Mouse (Mus musculus): ENCODE results near the gene Adam10. TPM values are rescaled to one million over a fixed set of nuclear protein-coding genes. Genes with fewer than 3 reads are reported as not detected.

Gene Adam10
- total and polyA plus RNA-seq, 2 experiments from 2014 or later, result 16.9 to 40.1 TPM

DNA sequence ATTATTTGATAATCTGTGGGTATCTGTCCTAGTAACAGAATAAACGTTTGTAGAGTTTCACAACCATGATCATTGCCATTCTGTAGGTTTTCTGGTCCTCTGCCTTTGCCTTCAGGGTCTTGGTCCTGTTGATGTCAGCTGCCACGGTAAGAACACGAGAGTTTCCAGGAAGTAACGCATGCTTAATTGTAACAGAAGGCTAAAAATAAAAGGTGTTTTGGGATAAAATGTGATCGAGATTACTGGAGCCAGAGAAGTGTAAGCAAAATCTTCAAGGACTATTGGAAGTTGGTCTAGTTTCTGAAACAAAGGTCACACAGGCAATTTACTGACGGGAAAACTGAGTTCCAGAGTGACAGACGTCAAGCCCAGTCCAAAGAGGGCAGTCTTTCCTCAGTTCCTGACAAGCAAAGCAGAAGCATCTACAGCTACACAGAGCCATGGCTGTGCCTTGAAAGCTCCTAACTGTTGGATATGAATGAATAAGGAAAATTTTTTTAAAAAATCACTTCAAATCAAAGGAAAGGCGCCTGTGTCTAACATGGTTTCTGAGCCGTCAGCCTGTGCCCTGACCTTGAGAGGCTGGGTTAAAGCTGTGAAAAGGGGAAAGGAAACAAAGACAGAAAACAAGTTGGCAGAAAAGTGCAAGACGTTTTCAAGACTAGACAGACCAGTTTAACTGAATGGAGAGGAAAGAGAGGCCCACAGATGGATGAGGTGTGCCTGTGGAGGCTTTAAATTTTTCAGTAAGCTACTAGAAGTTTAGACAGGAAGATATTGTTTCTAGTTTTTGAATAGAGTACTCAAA is 6.8 kb upstream of the Adam10 start:
- Histone ChIP-seq H3K9me3 (ENCODE audit: low read length) (no peaks in the 10 kb centered on the region), H3K27ac (no peak overlapping the region), H3K9ac (replicated peaks; ENCODE audit: low read length) (no peak overlapping the region), H3K27me3 (ENCODE audit: insufficient read depth, low read length) (no peaks in the 10 kb centered on the region), H3K4me3 (ENCODE audit: low read length) (no peak overlapping the region), H3K4me2 (ENCODE audit: low read depth, low read length) (no peak overlapping the region), H3K36me3 (ENCODE audit: insufficient read depth, low read length) (no peaks in the 10 kb centered on the region), H3K4me1 (ENCODE audit: insufficient read depth, low read length) (no peaks in the 10 kb centered on the region)
- TF ChIP-seq CTCF (IDR thresholded peaks at IDR 0.05; ENCODE audit: low read depth), result peak; percentile 47
- 53% methylated on average over 10 of the region's 10 CpGs for WGBS
- DNase-seq (ENCODE audit: low spot score) (peak; percentile 27), ATAC-seq (no peak)

GRCm38 (mm10) chr9:70673656-70674055 is 5.1 kb upstream of the Adam10 start:
- H3K9me3 ChIP-seq (ENCODE audit: low read length), result no peaks in the 10 kb centered on the region
- H3K27ac ChIP-seq, result no peak overlapping the region
- TF ChIP-seq CTCF (IDR thresholded peaks at IDR 0.05; ENCODE audit: low read depth), result no peak
- H3K36me3 ChIP-seq (ENCODE audit: insufficient read depth, low read length), result no peaks in the 10 kb centered on the region
- DNase-seq (ENCODE audit: low spot score), result no peak
- WGBS, result 95% methylated on average over 4 of the region's 4 CpGs
- H3K4me1 ChIP-seq (ENCODE audit: insufficient read depth, low read length), result no peaks in the 10 kb centered on the region
- H3K27me3 ChIP-seq (ENCODE audit: insufficient read depth, low read length), result no peaks in the 10 kb centered on the region
- H3K4me3 ChIP-seq (ENCODE audit: low read length), result no peak overlapping the region
- H3K9ac ChIP-seq (replicated peaks; ENCODE audit: low read length), result no peak overlapping the region
- ATAC-seq, result no peak
- no peak overlapping the region for H3K4me2 ChIP-seq (ENCODE audit: low read depth, low read length)

DNA sequence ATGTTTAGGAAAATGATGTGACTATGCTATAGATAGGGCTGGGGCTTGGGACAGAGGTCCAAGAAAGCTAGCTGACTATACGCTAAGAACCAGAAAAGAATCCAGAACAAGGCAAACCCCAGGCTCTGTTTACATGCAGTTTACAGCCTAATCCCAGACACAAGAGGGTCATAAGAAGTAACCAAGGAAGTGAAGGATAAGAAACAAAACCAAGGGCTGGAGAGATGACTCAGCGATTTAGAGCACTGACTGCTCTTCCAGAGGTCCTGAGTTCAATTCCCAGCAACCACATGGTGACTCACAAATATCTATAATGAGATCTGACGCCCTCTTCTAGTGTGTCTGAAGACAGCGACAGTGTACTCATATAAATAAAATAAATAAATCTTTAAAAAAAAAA is 3.7 kb upstream of the Adam10 start:
- TF ChIP-seq CTCF (IDR thresholded peaks at IDR 0.05; ENCODE audit: low read depth), result no peak
- no peak overlapping the region for H3K4me2 ChIP-seq (ENCODE audit: low read depth, low read length)
- H3K9me3 ChIP-seq (ENCODE audit: low read length), result no peaks in the 10 kb centered on the region
- H3K27ac ChIP-seq, result no peak overlapping the region
- no peak for DNase-seq (ENCODE audit: low spot score)
- H3K4me3 ChIP-seq (ENCODE audit: low read length), result no peak overlapping the region
- no peak for ATAC-seq
- H3K27me3 ChIP-seq (ENCODE audit: insufficient read depth, low read length), result no peaks in the 10 kb centered on the region
- H3K36me3 ChIP-seq (ENCODE audit: insufficient read depth, low read length), result no peaks in the 10 kb centered on the region
- no peak overlapping the region for H3K9ac ChIP-seq (replicated peaks; ENCODE audit: low read length)
- 81% methylated on average over 4 of the region's 4 CpGs for WGBS
- no peaks in the 10 kb centered on the region for H3K4me1 ChIP-seq (ENCODE audit: insufficient read depth, low read length)

DNA sequence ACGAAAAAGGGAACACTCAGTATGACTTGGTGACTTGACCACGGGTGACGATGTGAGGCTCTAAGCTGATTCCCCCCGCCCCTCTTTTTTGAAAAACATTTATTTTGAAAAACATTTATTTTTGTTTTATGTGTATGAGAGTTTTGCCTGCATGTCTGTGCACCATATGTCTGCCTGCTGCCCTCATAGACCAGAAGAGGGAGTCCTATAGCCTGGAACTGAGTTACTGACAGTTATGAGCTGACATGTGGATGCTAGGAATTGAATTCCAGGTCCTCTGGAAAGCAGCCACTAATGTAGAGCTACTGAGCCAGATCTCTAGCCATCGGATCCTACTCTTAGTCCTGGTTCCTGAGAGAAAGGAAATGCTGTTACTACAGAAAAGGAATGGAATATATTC is 2.8 kb upstream of the Adam10 start:
- Histone ChIP-seq H3K9ac (replicated peaks; ENCODE audit: low read length) (no peak overlapping the region), H3K9me3 (ENCODE audit: low read length) (no peaks in the 10 kb centered on the region), H3K27me3 (ENCODE audit: insufficient read depth, low read length) (no peaks in the 10 kb centered on the region), H3K27ac (no peak overlapping the region), H3K36me3 (ENCODE audit: insufficient read depth, low read length) (no peaks in the 10 kb centered on the region), H3K4me3 (ENCODE audit: low read length) (no peak overlapping the region), H3K4me2 (ENCODE audit: low read depth, low read length) (no peak overlapping the region), H3K4me1 (ENCODE audit: insufficient read depth, low read length) (peaks cover 3% of the 10 kb centered on the region; the same call in 1 of the 2 replicates)
- DNase-seq (ENCODE audit: low spot score), result no peak
- ATAC-seq, result no peak
- WGBS, result 86% methylated on average over 5 of the region's 5 CpGs
- no peak for TF ChIP-seq CTCF (IDR thresholded peaks at IDR 0.05; ENCODE audit: low read depth)

DNA sequence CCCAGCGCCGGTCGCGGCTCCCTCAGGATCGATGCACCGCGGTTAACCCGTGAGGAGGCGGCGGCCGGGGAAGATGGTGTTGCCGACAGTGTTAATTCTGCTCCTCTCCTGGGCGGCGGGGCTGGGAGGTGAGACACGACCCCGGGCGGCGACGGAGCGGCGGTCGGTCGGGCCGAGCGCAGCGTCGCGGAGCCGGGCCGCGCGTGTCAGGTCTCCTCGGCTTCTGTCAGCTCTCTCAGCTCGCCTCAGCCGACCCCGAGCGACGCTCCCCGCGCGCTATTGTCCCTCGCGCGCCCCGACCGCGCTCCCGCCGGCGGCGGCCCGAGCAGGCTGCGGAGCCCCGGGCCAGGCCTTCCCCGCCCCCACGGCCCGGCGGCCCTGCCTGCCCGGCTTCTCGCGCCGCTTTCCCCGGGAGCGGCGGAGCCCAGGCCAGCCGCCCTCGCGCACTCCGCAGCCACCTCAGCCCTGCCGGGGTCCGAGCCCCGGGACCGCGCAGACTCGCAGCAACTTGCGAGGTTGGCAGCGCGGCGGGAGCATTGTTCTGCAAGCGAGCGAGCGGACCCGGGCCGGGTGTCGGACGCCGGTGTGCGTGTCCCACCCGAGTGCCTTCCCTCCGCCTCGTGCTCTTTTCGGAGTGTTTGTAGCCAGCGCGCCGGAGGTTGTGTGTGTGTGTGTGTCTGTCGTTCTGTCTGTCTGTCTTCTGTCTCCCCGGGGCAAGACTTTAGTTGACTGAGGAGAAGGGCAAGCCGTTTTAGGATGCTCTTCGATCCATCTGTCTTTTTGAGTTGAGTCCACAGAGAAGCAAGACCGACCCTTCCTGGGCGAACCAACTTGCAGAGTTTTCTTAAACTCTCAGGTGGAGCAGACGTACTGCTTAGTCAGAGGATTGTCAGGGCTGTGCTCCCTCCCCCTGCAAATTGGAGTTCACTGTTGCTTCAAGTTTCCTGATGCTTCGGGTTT is 615 bp downstream of the Adam10 start:
- WGBS, result under 1% methylated on average over 81 of the region's 103 CpGs
- Histone ChIP-seq H3K9me3 (ENCODE audit: low read length) (no peaks in the 10 kb centered on the region), H3K9ac (replicated peaks; ENCODE audit: low read length) (peak overlapping the region; percentile 92), H3K4me3 (ENCODE audit: low read length) (peak overlapping the region; percentile 97), H3K27me3 (ENCODE audit: insufficient read depth, low read length) (no peaks in the 10 kb centered on the region), H3K36me3 (ENCODE audit: insufficient read depth, low read length) (no peaks in the 10 kb centered on the region), H3K4me1 (ENCODE audit: insufficient read depth, low read length) (peaks cover 9% of the 10 kb centered on the region; the same call in 1 of the 2 replicates), H3K4me2 (ENCODE audit: low read depth, low read length) (peak overlapping the region; percentile 65), H3K27ac (peak overlapping the region; percentile 98)
- ATAC-seq, result no peak
- TF ChIP-seq CTCF (IDR thresholded peaks at IDR 0.05; ENCODE audit: low read depth), result no peak
- peak; percentile 63 for DNase-seq (ENCODE audit: low spot score)

DNA sequence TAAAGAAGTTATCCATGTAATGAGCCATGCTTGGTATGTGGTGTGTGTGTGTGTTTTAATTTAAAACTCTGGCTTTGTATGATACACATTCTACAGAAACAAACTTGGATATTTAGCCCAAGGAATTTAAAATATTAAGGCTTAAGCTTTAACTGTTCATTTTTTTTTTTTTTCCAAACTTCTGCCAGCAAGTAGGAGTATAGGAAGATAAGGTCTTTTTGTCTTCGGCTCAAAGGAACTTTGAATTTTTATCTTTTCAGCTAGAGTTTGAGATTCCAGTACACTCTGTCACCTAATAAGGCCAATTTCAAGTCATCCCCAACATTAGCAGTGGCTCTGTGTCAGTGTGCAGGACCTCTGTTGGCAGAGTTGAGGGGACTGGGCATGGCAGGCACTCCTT is 3.4 kb downstream of the Adam10 start:
- 87% methylated on average over 1 of the region's 1 CpGs for whole genome bisulfite sequencing
- DNase-seq (ENCODE audit: low spot score), result no peak
- Histone ChIP-seq H3K27me3 (ENCODE audit: insufficient read depth, low read length) (no peaks in the 10 kb centered on the region), H3K4me1 (ENCODE audit: insufficient read depth, low read length) (peaks cover 9% of the 10 kb centered on the region; the same call in 1 of the 2 replicates), H3K9me3 (ENCODE audit: low read length) (no peaks in the 10 kb centered on the region), H3K27ac (no peak overlapping the region), H3K4me2 (ENCODE audit: low read depth, low read length) (no peak overlapping the region), H3K4me3 (ENCODE audit: low read length) (no peak overlapping the region), H3K36me3 (ENCODE audit: insufficient read depth, low read length) (no peaks in the 10 kb centered on the region), H3K9ac (replicated peaks; ENCODE audit: low read length) (no peak overlapping the region)
- ATAC-seq, result no peak
- TF ChIP-seq CTCF (IDR thresholded peaks at IDR 0.05; ENCODE audit: low read depth), result no peak
